Mouse (Mus musculus) hindbrain, embryonic 15.5 days (tissue): ENCODE results near the gene Kcnk4. TPM values are rescaled to one million over a fixed set of nuclear protein-coding genes. Genes with fewer than 3 reads are reported as not detected.
"Not testable (repeated sequence)": the region's sequence is repeated elsewhere in the genome, so short reads cannot be mapped to it uniquely, and the experiment has no call there.

Experiments used
- ATAC-seq: fragments of 200-750 bp; cut with Nextera tagmentation; 2 replicates; pipeline ENCODE4 v1.8.0; 2017; ENCODE audit warnings: low read depth, moderate number of reproducible peaks, moderate TSS enrichment; ENCODE audit not compliant: low FRiP score
- H3K27ac ChIP-seq: fragments of 300-500 bp; sonication (generic); replicated peaks from 2 replicates; pipeline ENCODE4 v1.5.1; 2015; ENCODE audit warnings: mild to moderate bottlenecking, inconsistent platforms
- H3K27me3 ChIP-seq: fragments of 300-500 bp; sonication (generic); 2 replicates; pipeline ENCODE4 v1.6.1; 2015; ENCODE audit warnings: control low read depth, inconsistent platforms
- H3K36me3 ChIP-seq: fragments of 300-500 bp; sonication (generic); 2 replicates; pipeline ENCODE4 v1.6.1; 2015; ENCODE audit warnings: control low read depth, inconsistent platforms
- H3K4me1 ChIP-seq: fragments of 300-500 bp; sonication (generic); replicated peaks from 2 replicates; pipeline ENCODE4 v1.6.1; 2015; ENCODE audit warnings: control low read depth, inconsistent platforms
- H3K4me2 ChIP-seq: fragments of 300-500 bp; sonication (generic); 2 replicates; pipeline ENCODE4 v1.6.1; 2015; ENCODE audit warnings: moderate library complexity, mild to moderate bottlenecking, inconsistent platforms
- H3K4me3 ChIP-seq: fragments of 300-500 bp; sonication (generic); 2 replicates; pipeline ENCODE4 v1.5.1; 2015; ENCODE audit warnings: mild to moderate bottlenecking, inconsistent platforms
- H3K9ac ChIP-seq: fragments of 300-500 bp; sonication (generic); 2 replicates; pipeline ENCODE4 v1.6.1; 2015; ENCODE audit warnings: inconsistent platforms
- H3K9me3 ChIP-seq: fragments of 300-500 bp; sonication (generic); 2 replicates; pipeline ENCODE4 v1.6.1; 2016; ENCODE audit warnings: control low read depth, inconsistent platforms
- WGBS: fragments of 180-500 bp; shearing (Covaris S2); methylation state at CpG from one replicate; pipeline ENCODE4 v1.1.7; 2015; 5-methylcytosine and 5-hydroxymethylcytosine counted together
- polyA plus RNA-seq: library from polyadenylated mRNA; unstranded; fragments of >200 nt; fragmentation: Nextera tagmentation; extraction: Ambion mirVana; gene quantifications from 2 replicates; pipeline ENCODE4 v1.2.1, GENCODE M21; 2015

The Kcnk4 gene
- polyA plus RNA-seq, 1 experiment from 2014 or later, result 9.0 TPM

DNA sequence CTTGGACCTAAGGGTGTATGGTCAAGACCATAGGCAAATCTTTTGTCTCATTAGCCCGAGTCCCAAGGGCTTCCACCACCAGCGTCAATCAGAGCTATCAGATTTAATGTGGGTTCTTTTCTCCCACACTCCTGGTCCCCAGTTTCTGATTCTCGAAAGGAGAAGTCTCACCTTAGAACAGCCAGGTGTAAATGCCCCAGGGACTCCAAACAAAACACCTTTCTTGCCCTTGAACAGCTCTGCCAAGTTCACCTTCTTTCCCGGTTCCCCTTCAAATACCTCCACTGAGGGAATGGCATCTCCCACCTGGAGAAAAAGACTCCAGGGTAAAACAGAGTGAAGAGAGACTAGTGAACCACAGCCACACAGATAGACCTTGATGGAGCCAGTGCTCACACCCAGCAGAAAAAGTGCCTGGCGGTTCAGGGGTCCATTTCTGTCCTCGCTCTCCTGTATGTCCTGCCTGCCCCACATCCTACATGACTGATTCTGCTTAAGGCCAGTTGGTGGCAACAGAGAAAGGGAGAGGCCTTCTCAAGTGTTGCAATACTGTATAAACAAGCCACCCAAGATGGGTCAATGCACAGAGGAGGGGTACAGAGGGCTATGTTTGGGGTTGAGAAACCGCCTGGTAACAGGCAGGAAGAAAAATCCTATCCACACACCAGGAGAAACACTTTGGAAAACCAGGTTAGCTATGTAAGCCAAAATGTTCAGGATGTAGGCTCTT is 26.3 kb downstream of the Kcnk4 start:
- H3K27ac ChIP-seq, result no peak overlapping the region
- H3K36me3 ChIP-seq, result peaks cover 42% of the 10 kb centered on the region
- 0 out of 2 replicates have a peak overlapping the region, but pooled peaks have one; percentile 0 for H3K9ac ChIP-seq
- H3K4me3 ChIP-seq, result peak overlapping the region; percentile 52
- H3K4me2 ChIP-seq, result peak overlapping the region; percentile 82
- ATAC-seq, result no peak
- 84% methylated on average over 7 of the region's 7 CpGs for WGBS
- no peaks in the 10 kb centered on the region for H3K27me3 ChIP-seq
- no peaks in the 10 kb centered on the region for H3K9me3 ChIP-seq
- H3K4me1 ChIP-seq, result peaks cover 37% of the 10 kb centered on the region

DNA sequence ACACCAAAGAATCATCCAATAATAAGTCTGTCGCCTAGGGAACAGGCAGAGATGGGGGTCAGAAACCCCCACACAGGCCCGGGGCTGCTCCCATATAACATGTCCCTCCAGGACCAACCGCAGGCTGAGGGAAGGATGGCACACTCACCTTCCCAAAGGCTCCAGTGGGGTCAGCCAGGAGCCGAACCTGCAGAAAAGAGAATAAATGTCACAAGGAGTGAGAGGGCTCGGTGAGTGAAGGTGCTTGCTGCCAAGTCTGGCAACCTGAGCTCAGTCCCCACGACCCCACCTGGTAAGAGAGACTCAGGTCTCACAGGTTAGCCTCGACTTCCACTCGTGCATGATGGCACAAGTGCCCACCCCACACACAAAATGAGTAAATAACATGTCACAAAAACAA is 27.2 kb downstream of the Kcnk4 start:
- WGBS, result 94% methylated on average over 8 of the region's 8 CpGs
- no peak for ATAC-seq
- H3K27ac ChIP-seq, result no peak overlapping the region
- no peak overlapping the region for H3K4me3 ChIP-seq
- peaks cover 37% of the 10 kb centered on the region for H3K4me1 ChIP-seq
- H3K27me3 ChIP-seq, result no peaks in the 10 kb centered on the region
- no peak overlapping the region for H3K4me2 ChIP-seq
- H3K9ac ChIP-seq, result no peak overlapping the region
- H3K9me3 ChIP-seq, result no peaks in the 10 kb centered on the region
- H3K36me3 ChIP-seq, result peaks cover 34% of the 10 kb centered on the region

DNA sequence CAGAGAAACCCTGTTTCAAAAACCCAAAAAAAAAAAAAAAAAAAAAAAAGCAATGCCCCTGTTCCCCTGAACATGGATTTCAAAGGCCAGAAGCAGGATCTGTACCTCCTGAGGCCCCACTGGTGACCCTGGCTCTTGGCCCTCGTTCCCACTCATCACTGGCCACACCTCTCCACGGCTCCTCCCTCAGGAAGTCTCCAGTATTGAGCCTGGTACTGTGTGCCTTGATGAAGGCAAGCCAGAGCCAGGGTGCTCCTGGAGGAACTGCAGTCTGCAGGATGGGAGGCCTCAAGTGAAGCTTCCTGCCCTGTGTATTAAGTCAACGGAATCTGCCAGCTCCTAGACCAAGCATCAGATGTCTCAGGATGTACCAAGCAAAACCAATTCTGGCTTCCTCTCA is 28.1 kb downstream of the Kcnk4 start:
- Histone ChIP-seq H3K27ac (no peak overlapping the region), H3K9ac (no peak overlapping the region), H3K4me3 (no peak overlapping the region), H3K36me3 (peaks cover 25% of the 10 kb centered on the region), H3K4me2 (no peak overlapping the region), H3K4me1 (peaks cover 30% of the 10 kb centered on the region), H3K9me3 (no peaks in the 10 kb centered on the region), H3K27me3 (no peaks in the 10 kb centered on the region)
- WGBS, result 85% methylated on average over 3 of the region's 3 CpGs
- ATAC-seq, result no peak

DNA sequence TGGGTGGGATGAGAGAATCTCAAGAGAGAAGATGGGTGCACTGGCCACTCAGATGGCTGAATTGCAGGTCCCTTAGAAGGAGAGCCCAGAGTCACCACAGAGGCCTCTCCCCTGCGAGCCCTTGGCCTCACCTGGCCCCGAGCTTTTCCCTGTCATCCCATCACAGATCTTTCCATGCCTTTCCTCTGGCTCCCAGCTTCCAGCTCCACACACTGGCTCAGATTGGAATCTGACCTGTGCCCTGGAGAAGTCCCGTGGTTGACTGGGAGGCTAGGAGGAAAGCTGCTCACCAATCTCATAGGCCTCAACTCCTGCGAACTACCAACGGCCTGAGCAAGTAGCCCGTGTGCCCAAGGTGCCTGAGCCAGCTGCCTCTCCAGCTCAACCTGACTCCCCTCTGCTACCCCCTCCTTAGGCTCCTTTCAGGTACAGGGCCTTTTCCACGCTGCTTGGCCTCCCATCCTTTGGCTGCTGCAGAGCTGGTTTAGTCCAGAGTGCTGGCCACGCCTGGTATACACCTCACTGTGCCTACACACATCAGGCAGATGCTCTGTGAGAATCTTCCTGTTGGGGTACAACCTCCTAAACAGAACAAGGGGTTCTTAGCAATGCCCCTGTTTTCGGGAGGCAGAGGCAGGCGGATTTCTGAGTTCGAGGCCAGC is 28.7 kb downstream of the Kcnk4 start:
- no peaks in the 10 kb centered on the region for H3K9me3 ChIP-seq
- H3K4me3 ChIP-seq, result no peak overlapping the region
- H3K9ac ChIP-seq, result no peak overlapping the region
- H3K36me3 ChIP-seq, result peaks cover 25% of the 10 kb centered on the region
- ATAC-seq, result no peak
- H3K4me2 ChIP-seq, result no peak overlapping the region
- H3K27ac ChIP-seq, result no peak overlapping the region
- 98% methylated on average over 11 of the region's 11 CpGs for WGBS
- H3K27me3 ChIP-seq, result no peaks in the 10 kb centered on the region
- H3K4me1 ChIP-seq, result peaks cover 26% of the 10 kb centered on the region

DNA sequence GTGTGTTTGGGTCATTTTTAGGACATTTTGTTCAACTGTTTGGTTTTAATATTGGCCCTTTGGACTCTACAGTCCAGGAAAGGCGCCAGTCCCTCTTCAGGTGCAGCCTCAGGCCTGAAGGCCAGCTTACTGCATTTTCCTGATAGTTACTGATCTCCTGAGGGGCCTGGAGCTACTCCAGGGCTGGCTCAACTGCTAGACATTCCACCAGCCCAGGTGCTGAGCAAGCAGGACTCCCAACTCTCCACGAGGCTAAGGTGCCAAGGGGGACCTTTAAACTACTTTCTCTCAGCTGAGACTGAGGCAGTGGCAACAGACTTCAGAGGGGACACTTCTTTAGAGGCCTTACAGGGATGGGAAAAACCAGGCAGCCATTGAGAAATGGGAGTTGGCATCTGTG is 29.5 kb downstream of the Kcnk4 start:
- Histone ChIP-seq H3K36me3 (peaks cover 25% of the 10 kb centered on the region), H3K4me2 (no peak overlapping the region), H3K4me1 (peaks cover 24% of the 10 kb centered on the region), H3K9ac (no peak overlapping the region), H3K4me3 (no peak overlapping the region), H3K9me3 (no peaks in the 10 kb centered on the region), H3K27ac (no peak overlapping the region), H3K27me3 (no peaks in the 10 kb centered on the region)
- ATAC-seq, result no peak
- 85% methylated on average over 2 of the region's 2 CpGs for WGBS

DNA sequence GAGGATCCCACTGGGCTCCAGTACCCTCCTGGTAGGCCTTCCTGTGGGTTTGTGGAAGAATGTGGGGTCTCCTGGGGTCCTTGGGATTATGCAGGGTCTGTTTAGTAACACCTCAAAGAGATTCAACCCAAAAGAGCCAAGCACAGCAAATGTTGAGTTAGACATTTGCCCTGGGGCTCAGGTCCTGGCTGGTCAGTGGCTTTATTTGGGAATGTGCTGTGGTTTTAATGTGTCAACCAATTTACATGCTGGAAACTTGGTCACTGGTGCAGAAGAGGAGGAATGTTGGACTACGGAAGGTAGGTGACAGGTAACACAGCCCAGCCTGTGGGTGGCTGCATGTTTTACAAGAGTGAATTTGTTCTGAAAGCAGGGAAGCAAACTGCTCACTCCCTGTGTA is 31.3 kb downstream of the Kcnk4 start:
- no peak for ATAC-seq
- no peak overlapping the region for H3K9ac ChIP-seq
- H3K36me3 ChIP-seq, result peaks cover 25% of the 10 kb centered on the region
- H3K27me3 ChIP-seq, result no peaks in the 10 kb centered on the region
- peaks cover 14% of the 10 kb centered on the region for H3K4me1 ChIP-seq
- WGBS, result 88% methylated on average over 1 of the region's 1 CpGs
- no peak overlapping the region for H3K4me2 ChIP-seq
- H3K4me3 ChIP-seq, result no peak overlapping the region
- no peaks in the 10 kb centered on the region for H3K9me3 ChIP-seq
- H3K27ac ChIP-seq, result no peak overlapping the region

DNA sequence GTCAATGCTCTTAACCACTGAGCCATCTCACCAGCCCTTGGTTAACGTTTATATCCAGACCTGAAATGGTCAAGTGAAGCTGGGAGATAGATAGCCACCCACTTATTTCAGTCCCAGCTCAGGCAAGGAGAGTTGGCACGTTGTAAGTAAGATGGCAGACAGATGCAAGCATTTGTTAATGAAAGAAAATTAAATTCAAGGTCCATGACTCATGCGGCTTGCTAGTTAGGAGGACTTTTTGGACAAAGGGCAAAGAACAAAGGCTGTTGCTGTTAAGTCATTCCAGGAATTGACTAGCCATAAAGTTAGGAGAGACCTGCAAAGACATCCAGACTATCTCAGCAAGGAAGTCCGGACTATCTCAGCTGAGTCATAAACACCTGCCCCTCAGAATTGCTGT is 34.7 kb downstream of the Kcnk4 start:
- Histone ChIP-seq H3K27ac (no peak overlapping the region), H3K4me1 (no peaks in the 10 kb centered on the region), H3K27me3 (no peaks in the 10 kb centered on the region), H3K36me3 (peaks cover 3% of the 10 kb centered on the region; the same call in 1 of the 2 replicates), H3K9ac (no peak overlapping the region), H3K4me3 (no peak overlapping the region), H3K4me2 (no peak overlapping the region), H3K9me3 (no peaks in the 10 kb centered on the region)
- WGBS, result 81% methylated on average over 4 of the region's 4 CpGs
- no peak for ATAC-seq

DNA sequence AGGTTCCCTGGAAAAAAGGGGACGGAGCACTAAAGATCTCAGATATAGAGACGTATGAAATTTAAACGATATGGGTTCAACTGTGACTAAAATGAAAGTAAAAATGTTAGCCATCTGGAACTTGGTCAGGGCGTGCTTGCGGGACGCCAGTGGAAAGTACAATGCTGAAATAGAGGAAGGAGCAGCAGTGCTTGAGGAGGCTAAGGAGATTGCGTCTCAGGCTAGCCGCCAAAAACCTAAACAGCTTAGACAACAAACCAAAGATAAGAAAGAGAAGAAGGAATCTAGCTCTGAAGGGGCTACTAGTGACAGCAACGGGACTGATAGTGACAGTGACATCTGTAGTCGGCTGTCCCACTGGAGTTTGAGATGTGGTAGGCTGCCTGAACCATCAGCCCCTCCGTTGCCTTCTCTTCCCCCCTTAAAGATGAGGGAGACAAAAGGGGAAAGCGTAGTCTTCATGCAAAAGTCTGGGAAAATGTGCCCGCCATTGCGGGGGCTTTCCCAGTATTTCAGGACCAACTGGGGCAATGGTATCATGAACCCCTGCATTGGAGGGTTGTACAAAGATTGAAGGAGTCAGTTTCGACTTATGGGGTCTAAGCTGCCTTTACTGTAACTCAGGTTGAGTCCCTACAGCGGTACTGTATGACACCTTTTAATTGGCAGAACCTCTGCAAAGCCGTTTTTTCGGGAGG is 38.6 kb downstream of the Kcnk4 start:
- not testable (repeated sequence) for H3K4me3 ChIP-seq, H3K4me1 ChIP-seq, H3K27ac ChIP-seq, H3K36me3 ChIP-seq, H3K9ac ChIP-seq, H3K9me3 ChIP-seq, H3K4me2 ChIP-seq, ATAC-seq, H3K27me3 ChIP-seq
- 90% methylated on average over 18 of the region's 18 CpGs for WGBS

DNA sequence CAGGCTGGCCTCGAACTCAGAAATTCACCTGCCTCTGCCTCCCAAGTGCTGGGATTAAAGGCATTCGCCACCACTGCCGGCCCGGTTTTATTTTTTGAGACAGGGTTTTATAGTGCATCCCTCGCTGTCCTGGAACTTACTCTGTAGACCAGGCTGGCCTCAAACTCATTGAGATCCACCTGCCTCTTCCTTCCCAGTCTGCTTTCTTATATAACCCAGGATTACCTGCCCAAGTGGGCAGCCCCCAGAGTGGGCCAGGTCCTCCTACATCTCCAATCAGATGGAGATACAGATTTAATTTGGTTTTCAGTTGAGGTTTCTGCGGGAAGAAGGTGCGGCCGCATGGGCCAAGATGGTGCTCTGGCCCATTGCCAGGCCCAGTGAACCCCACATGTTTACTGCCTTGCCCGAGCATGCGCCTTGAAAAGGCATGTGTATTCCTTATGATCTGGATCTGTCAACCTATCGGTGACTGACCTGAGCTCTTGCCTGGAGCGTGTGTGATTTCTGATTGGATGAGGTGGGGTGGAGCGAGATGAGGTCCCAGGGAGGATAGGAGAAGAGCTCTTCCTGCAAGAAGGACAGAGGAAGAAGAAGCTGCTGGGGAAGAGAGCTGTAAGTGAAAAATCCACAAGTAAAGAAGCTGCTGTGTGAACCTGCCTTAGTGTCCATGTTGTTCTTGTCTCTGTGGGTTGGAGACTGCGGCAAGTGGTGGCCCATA is 40.4 kb downstream of the Kcnk4 start:
- 93% methylated on average over 14 of the region's 14 CpGs for WGBS
- H3K27me3 ChIP-seq, result no peaks in the 10 kb centered on the region
- ATAC-seq, result no peak
- H3K27ac ChIP-seq, result no peak overlapping the region
- H3K4me3 ChIP-seq, result no peak overlapping the region
- H3K4me2 ChIP-seq, result no peak overlapping the region
- H3K9me3 ChIP-seq, result no peaks in the 10 kb centered on the region
- H3K36me3 ChIP-seq, result no peaks in the 10 kb centered on the region
- no peaks in the 10 kb centered on the region for H3K4me1 ChIP-seq
- no peak overlapping the region for H3K9ac ChIP-seq

DNA sequence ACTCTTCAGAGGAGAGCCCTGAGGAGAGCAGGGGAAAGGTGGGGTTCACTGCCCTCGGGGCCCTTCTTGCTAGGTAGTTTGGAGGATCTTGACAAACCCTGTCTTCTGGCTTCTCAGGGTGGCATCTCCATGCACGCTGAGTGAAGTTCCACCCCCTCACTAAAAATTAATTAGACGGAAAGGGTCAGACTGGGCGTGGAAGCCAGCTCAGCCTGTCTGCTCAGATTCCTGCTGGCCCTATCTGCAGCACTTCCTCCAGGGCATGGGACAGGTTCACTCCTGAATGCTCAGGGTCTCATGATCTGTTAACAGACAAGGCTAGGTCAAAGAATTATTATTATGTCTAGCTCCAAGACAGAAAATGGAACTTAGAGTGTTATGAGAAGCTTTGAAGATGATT is 41.8 kb downstream of the Kcnk4 start:
- Histone ChIP-seq H3K4me2 (no peak overlapping the region), H3K27me3 (no peaks in the 10 kb centered on the region), H3K4me1 (no peaks in the 10 kb centered on the region), H3K36me3 (no peaks in the 10 kb centered on the region), H3K9ac (no peak overlapping the region), H3K27ac (no peak overlapping the region), H3K4me3 (no peak overlapping the region), H3K9me3 (no peaks in the 10 kb centered on the region)
- WGBS, result 70% methylated on average over 4 of the region's 4 CpGs
- no peak for ATAC-seq

DNA sequence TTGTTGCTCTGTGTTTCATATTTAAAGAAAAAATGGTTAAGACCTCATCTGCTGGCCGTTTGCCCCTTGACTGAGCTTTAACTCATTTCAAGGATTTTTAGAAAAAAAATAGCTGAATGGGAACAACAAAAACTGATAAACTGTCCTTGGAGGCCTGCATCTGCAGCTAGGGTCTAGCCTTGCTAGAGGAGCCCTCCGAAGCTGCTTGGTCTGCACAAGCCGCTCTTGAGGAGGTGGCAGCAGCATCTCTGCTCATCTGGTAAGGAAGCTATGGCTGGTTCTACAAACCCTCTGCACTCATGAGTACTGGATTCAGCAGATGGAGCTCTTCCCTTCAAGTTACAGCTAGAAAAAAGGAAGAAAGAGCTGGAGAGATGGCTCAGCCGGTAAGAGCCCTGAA is 56.4 kb downstream of the Kcnk4 start:
- ATAC-seq, result no peak
- no peaks in the 10 kb centered on the region for H3K4me1 ChIP-seq
- no peaks in the 10 kb centered on the region for H3K36me3 ChIP-seq
- no peak overlapping the region for H3K9ac ChIP-seq
- peaks cover 7% of the 10 kb centered on the region; the same call in 1 of the 2 replicates for H3K9me3 ChIP-seq
- no peaks in the 10 kb centered on the region for H3K27me3 ChIP-seq
- no peak overlapping the region for H3K4me2 ChIP-seq
- H3K27ac ChIP-seq, result no peak overlapping the region
- no peak overlapping the region for H3K4me3 ChIP-seq
- 89% methylated on average over 4 of the region's 4 CpGs for WGBS

DNA sequence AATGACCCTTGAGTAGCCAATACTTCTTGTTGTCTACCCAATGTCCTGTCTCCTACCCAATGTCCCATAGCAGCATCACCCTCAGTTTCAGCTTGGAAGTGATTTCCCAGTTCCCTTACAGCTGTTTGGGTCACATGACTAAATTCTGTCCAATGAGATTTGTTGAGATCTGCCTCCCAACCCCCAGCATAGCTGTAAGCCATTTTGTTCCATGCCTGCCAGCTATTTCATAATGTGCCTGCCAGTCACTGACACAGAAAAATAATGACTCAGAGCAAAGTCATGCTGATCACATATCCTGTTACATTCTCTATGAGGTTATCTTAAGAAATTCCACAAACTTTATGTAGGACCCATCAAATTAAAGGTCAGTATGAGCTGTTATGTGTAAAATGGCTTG is 57.5 kb downstream of the Kcnk4 start:
- Histone ChIP-seq H3K4me1 (no peaks in the 10 kb centered on the region), H3K27me3 (no peaks in the 10 kb centered on the region), H3K9ac (no peak overlapping the region), H3K9me3 (peaks cover 7% of the 10 kb centered on the region; the same call in 1 of the 2 replicates), H3K36me3 (no peaks in the 10 kb centered on the region), H3K4me2 (no peak overlapping the region), H3K4me3 (no peak overlapping the region), H3K27ac (no peak overlapping the region)
- ATAC-seq, result no peak
